ENCODE assay signal across 8 mouse cellular contexts in the genomic region with DNA sequence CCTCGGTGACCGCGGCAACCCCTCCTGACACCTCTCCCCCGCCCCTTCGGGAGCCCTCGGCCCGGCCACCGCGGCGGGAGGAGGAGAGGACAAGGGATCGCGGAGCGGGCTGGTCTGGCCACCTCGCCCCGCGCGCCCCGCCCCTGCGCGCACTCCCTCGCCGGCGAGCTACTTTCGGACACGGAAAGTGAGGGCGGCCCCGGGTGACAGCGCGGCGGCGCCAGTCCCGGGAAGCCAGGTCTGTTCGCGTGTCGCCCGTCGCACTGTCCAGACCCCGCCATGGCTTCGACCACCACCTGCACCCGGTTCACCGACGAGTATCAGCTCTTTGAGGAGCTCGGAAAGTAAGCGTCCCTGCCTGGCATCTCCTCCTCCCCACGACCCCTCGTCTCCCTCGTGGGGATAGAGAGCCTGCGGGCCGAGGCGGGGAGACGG. TPM values are rescaled to one million over a fixed set of nuclear protein-coding genes. Genes with fewer than 3 reads are reported as not detected.
DNase-seq lines count a peak whose midpoint lies in the region; ATAC-seq lines count a peak whose summit lies in the region.

No protein-coding gene starts in this region.

- peak overlapping the region; percentile 63 for H3K4me3 ChIP-seq in erythroblast, embryonic 14.5 days (replicated peaks)
- peak overlapping the region; percentile 74 for H3K4me3 ChIP-seq in forebrain, embryonic 10.5 days
- peak overlapping the region; percentile 67 to 82 for H3K4me3 ChIP-seq in heart, embryonic 14.5 days (ENCODE audit: control insufficient read depth in 1 of 2, insufficient read depth in 1 of 2, low read depth in 1 of 2, low read length in 2 of 2)
- H3K4me3 ChIP-seq in neural tube, embryonic 15.5 days (replicated peaks): peak overlapping the region; percentile 72

- no peak for ATAC-seq in erythroblast, adult 5-6 weeks (replicated peaks; ENCODE audit: low FRiP score, poor library complexity, severe bottlenecking)
- ATAC-seq in heart, embryonic 14.5 days (ENCODE audit: insufficient number of reproducible peaks, insufficient read depth, low FRiP score, low read depth): peak; percentile 75
- ATAC-seq in neural tube, embryonic 15.5 days (ENCODE audit: low FRiP score): peak; percentile 54

- H3K27ac ChIP-seq in forebrain, embryonic 10.5 days: peak overlapping the region; percentile 94
- H3K27ac ChIP-seq in heart, embryonic 14.5 days (replicated peaks in 1 of 2; ENCODE audit: control insufficient read depth in 1 of 2, insufficient read depth in 1 of 2, low read depth in 2 of 2, low read length in 2 of 2): peak overlapping the region; percentile 98 to 100
- H3K27ac ChIP-seq in neural tube, embryonic 15.5 days (replicated peaks): peak overlapping the region; percentile 99

- H3K27me3 ChIP-seq in erythroblast, embryonic 14.5 days (ENCODE audit: control insufficient read depth): peaks cover 29% of the 10 kb centered on the region
- no peaks in the 10 kb centered on the region for H3K27me3 ChIP-seq in forebrain, embryonic 10.5 days (ENCODE audit: poor library complexity, severe bottlenecking)
- H3K27me3 ChIP-seq in heart, embryonic 14.5 days (ENCODE audit: control insufficient read depth, insufficient read depth, low read length): no peaks in the 10 kb centered on the region
- no peaks in the 10 kb centered on the region for H3K27me3 ChIP-seq in neural tube, embryonic 15.5 days (replicated peaks)

- H3K4me1 ChIP-seq in erythroblast, embryonic 14.5 days (ENCODE audit: control insufficient read depth): peaks cover 19% of the 10 kb centered on the region
- H3K4me1 ChIP-seq in forebrain, embryonic 10.5 days: peaks cover 40% of the 10 kb centered on the region
- H3K4me1 ChIP-seq in heart, embryonic 14.5 days (ENCODE audit: control insufficient read depth in 2 of 2, insufficient read depth in 2 of 2, low read length in 2 of 2): peaks cover 0 to 23% of the 10 kb centered on the region in 2 experiments; a peak in 2 of 4 replicates
- peaks cover 19% of the 10 kb centered on the region for H3K4me1 ChIP-seq in neural tube, embryonic 15.5 days

- H3K9ac ChIP-seq in heart, embryonic 14.5 days (ENCODE audit: low read length): peak overlapping the region; percentile 98
- peak overlapping the region; percentile 81 for H3K9ac ChIP-seq in neural tube, embryonic 15.5 days (replicated peaks)

- H3K4me2 ChIP-seq in heart, embryonic 14.5 days (ENCODE audit: low read length): peak overlapping the region; percentile 97
- H3K4me2 ChIP-seq in neural tube, embryonic 15.5 days: peak overlapping the region; percentile 85

- no peaks in the 10 kb centered on the region for H3K36me3 ChIP-seq in erythroblast, embryonic 14.5 days (ENCODE audit: control insufficient read depth)
- H3K36me3 ChIP-seq in forebrain, embryonic 10.5 days (replicated peaks): peaks cover 4% of the 10 kb centered on the region; the same call in 1 of the 2 replicates
- peaks cover 18% of the 10 kb centered on the region for H3K36me3 ChIP-seq in heart, embryonic 14.5 days (ENCODE audit: control insufficient read depth, insufficient read depth, low read length)
- H3K36me3 ChIP-seq in neural tube, embryonic 15.5 days: no peaks in the 10 kb centered on the region

- peak; percentile 77 for DNase-seq in forebrain, embryonic 10.5 days (ENCODE audit: extremely low spot score, low spot score)
- peak; percentile 82 to 90 for DNase-seq in kidney, postnatal 36 days
- DNase-seq in lung, adult 18-20 months: peak; percentile 86 to 90
- peak; percentile 87 for DNase-seq in testis, postnatal 10 days (ENCODE audit: low spot score)

- H3K9me3 ChIP-seq in erythroblast, embryonic 14.5 days (ENCODE audit: control insufficient read depth, low read length): no peaks in the 10 kb centered on the region
- no peaks in the 10 kb centered on the region for H3K9me3 ChIP-seq in forebrain, embryonic 10.5 days
- H3K9me3 ChIP-seq in heart, embryonic 14.5 days (ENCODE audit: control insufficient read depth, low read length): 0 out of 2 replicates have a peak, but pooled peaks cover 3% of the 10 kb centered on the region
- H3K9me3 ChIP-seq in neural tube, embryonic 15.5 days (replicated peaks): no peaks in the 10 kb centered on the region

- under 1% methylated on average over 51 of the region's 51 CpGs for WGBS in forebrain, embryonic 10.5 days
- under 1% methylated on average over 46 of the region's 51 CpGs for WGBS in heart, embryonic 14.5 days
- WGBS in neural tube, embryonic 15.5 days: under 1% methylated on average over 42 of the region's 51 CpGs

RNA-seq across cellular contexts. Expression of a gene that starts 1.1 kb away (rescaled TPM):
- polyA plus RNA-seq in erythroblast, embryonic 14.5 days (2012): 0.02 TPM in 1 of 2 replicates, not detected in the other
- 1.9 and 11.1 TPM in 2 replicates for total RNA-seq in erythroblast, adult 5-6 weeks (2015; ENCODE audit: low replicate concordance)
- total RNA-seq in erythroblast, adult 5-6 weeks (2017; ENCODE audit: low replicate concordance): 5.6 and 11.7 TPM in 2 replicates
- polyA plus RNA-seq in forebrain, embryonic 10.5 days (2016; fragmentation: Nextera tagmentation; extraction: Ambion mirVana): 10.3 and 10.7 TPM in 2 replicates
- 149 and 154 TPM in 2 replicates for polyA plus RNA-seq in heart, embryonic 14.5 days (2014; fragmentation: Nextera tagmentation; extraction: Ambion mirVana)
- 119 and 134 TPM in 2 replicates for polyA plus RNA-seq in neural tube, embryonic 15.5 days (2015; fragmentation: Nextera tagmentation; extraction: Ambion mirVana)

Comparison
In these comparisons a context has a peak if more than half of its experiments do, and no peak if none do; other contexts are left out.
1. RNA of a gene that starts 1.1 kb away (polyA plus RNA-seq): 149 to 154 TPM in heart, embryonic 14.5 days and 119 to 134 TPM in neural tube, embryonic 15.5 days; 10.3 to 10.7 TPM in forebrain, embryonic 10.5 days and 0.02 TPM in erythroblast, embryonic 14.5 days; every median in the first group is over 10 times any median in the second.
2. Peak in every context shown above with its lines, with median percentiles within 50 percentile points of each other: H3K4me3 ChIP-seq, DNase-seq and H3K27ac ChIP-seq.